ENCODE assay signal across 20 mouse cellular contexts in the genomic region with DNA sequence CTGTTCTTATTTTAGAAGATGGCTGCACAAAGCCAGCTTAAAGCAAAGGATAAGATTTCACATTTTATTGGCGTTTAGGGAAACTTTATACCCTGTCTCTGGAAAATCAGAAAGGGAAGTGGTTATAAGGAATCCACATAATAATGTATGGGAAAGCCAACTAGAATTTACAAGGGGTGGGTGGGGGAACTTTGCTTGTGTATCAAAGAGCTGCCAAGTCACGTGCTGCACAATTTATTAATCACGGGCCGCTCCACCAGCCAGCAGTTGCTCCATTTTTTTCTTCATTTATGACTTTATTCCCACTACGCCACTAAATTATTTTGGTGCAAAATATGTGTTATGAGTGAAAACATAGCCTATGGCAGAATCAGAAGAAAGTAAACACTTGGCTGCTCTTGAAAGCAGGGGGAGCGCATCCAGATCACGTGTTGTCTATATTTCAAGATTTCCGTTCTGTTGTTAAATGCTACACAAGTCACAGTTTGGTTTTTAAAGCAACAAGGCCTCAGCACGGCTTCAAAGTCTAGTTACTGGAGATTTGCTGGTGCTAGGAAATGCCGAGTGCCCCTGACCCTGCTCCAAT.
DNase-seq lines count a peak whose midpoint lies in the region; ATAC-seq and TF ChIP-seq lines count a peak whose summit lies in the region.
"Had no signal": no experiment of that assay in that cellular context is flagged by ENCODE, and none has a peak within 500 bp of the region (broad histone marks: within the 10 kb centered on the region; RNA-seq: fewer than 3 reads in every experiment).

No protein-coding gene starts in this region.

- peak; percentile 1 for DNase-seq in kidney, adult 9 months
- no peak for DNase-seq in kidney, adult 11 months
- peak; percentile 90 for DNase-seq in limb, embryonic 14.5 days (ENCODE audit: low spot score)
- DNase-seq in lung, postnatal 25 days (ENCODE audit: low spot score), result no peak
- DNase-seq: adrenal gland, adult 2 months; cerebellum, adult 11 months; cerebellum, postnatal 14 days; embryo, embryonic 11 days; gastrocnemius, postnatal 36 days; liver; lung, postnatal 10 days; right cerebral cortex, postnatal 25 days; thymus, adult 18-20 months had no signal

- 0 out of 2 replicates have a peak overlapping the region, but pooled peaks have one; percentile 1 for H3K4me3 ChIP-seq in embryonic facial prominence, embryonic 13.5 days
- H3K4me3 ChIP-seq in embryonic facial prominence, embryonic 15.5 days (replicated peaks), result no peak overlapping the region
- H3K4me3 ChIP-seq in limb, embryonic 14.5 days (replicated peaks; ENCODE audit: low read length), result no peak overlapping the region
- H3K4me3 ChIP-seq in forebrain, embryonic 16.5 days (replicated peaks; ENCODE audit: low read length), result no peak overlapping the region
- H3K4me3 ChIP-seq: erythroblast, embryonic 14.5 days; forebrain, embryonic 13.5 days; stomach, embryonic 15.5 days had no signal

- no peaks in the 10 kb centered on the region for H3K9me3 ChIP-seq in embryonic facial prominence, embryonic 13.5 days
- no peaks in the 10 kb centered on the region for H3K9me3 ChIP-seq in embryonic facial prominence, embryonic 15.5 days (replicated peaks)
- H3K9me3 ChIP-seq in limb, embryonic 14.5 days (ENCODE audit: control insufficient read depth, low read length), result no peaks in the 10 kb centered on the region
- H3K9me3 ChIP-seq in forebrain, embryonic 16.5 days (ENCODE audit: control insufficient read depth, low read length), result no peaks in the 10 kb centered on the region
- H3K9me3 ChIP-seq: forebrain, embryonic 13.5 days; stomach, embryonic 15.5 days had no signal

- no peaks in the 10 kb centered on the region for H3K27me3 ChIP-seq in embryonic facial prominence, embryonic 13.5 days
- no peaks in the 10 kb centered on the region for H3K27me3 ChIP-seq in embryonic facial prominence, embryonic 15.5 days
- no peaks in the 10 kb centered on the region for H3K27me3 ChIP-seq in limb, embryonic 14.5 days (ENCODE audit: control insufficient read depth, insufficient read depth, low read length)
- no peaks in the 10 kb centered on the region for H3K27me3 ChIP-seq in forebrain, embryonic 16.5 days (replicated peaks; ENCODE audit: control insufficient read depth, insufficient read depth, low read length)
- H3K27me3 ChIP-seq: forebrain, embryonic 13.5 days; stomach, embryonic 15.5 days had no signal

- TF ChIP-seq POLR2A in limb, embryonic 14.5 days (IDR thresholded peaks at IDR 0.05; ENCODE audit: borderline replicate concordance, extremely low read depth, insufficient read depth, insufficient read length), result no peak

- H3K36me3 ChIP-seq in embryonic facial prominence, embryonic 13.5 days, result no peaks in the 10 kb centered on the region
- no peaks in the 10 kb centered on the region for H3K36me3 ChIP-seq in embryonic facial prominence, embryonic 15.5 days
- H3K36me3 ChIP-seq in limb, embryonic 14.5 days (ENCODE audit: control insufficient read depth, insufficient read depth, low read length), result no peaks in the 10 kb centered on the region
- H3K36me3 ChIP-seq in forebrain, embryonic 16.5 days (ENCODE audit: control insufficient read depth, insufficient read depth), result no peaks in the 10 kb centered on the region
- H3K36me3 ChIP-seq: stomach, embryonic 15.5 days had no signal

- H3K9ac ChIP-seq in embryonic facial prominence, embryonic 13.5 days, result no peak overlapping the region
- no peak overlapping the region for H3K9ac ChIP-seq in embryonic facial prominence, embryonic 15.5 days
- H3K9ac ChIP-seq in limb, embryonic 14.5 days (ENCODE audit: low read depth, low read length, severe bottlenecking), result no peak overlapping the region
- no peak overlapping the region for H3K9ac ChIP-seq in forebrain, embryonic 16.5 days (replicated peaks; ENCODE audit: low read depth, low read length)
- H3K9ac ChIP-seq: forebrain, embryonic 13.5 days; stomach, embryonic 15.5 days had no signal

- 40% methylated on average over 10 of the region's 10 CpGs for WGBS in embryonic facial prominence, embryonic 13.5 days
- WGBS in embryonic facial prominence, embryonic 15.5 days, result 41% methylated on average over 10 of the region's 10 CpGs
- WGBS in limb, embryonic 14.5 days, result 21% methylated on average over 10 of the region's 10 CpGs
- WGBS in forebrain, embryonic 16.5 days, result 82% methylated on average over 10 of the region's 10 CpGs

- H3K4me1 ChIP-seq in embryonic facial prominence, embryonic 13.5 days, result peaks cover 6% of the 10 kb centered on the region; the same call in 1 of the 2 replicates
- H3K4me1 ChIP-seq in embryonic facial prominence, embryonic 15.5 days, result no peaks in the 10 kb centered on the region
- peaks cover 10% of the 10 kb centered on the region for H3K4me1 ChIP-seq in limb, embryonic 14.5 days (ENCODE audit: control insufficient read depth, insufficient read depth, low read length)
- no peaks in the 10 kb centered on the region for H3K4me1 ChIP-seq in forebrain, embryonic 16.5 days (replicated peaks; ENCODE audit: control insufficient read depth, insufficient read depth, low read length)
- H3K4me1 ChIP-seq: forebrain, embryonic 13.5 days; stomach, embryonic 15.5 days had no signal

- no peak overlapping the region; the same call in 1 of the 2 replicates for H3K27ac ChIP-seq in embryonic facial prominence, embryonic 13.5 days
- no peak overlapping the region for H3K27ac ChIP-seq in embryonic facial prominence, embryonic 15.5 days (replicated peaks)
- H3K27ac ChIP-seq in limb, embryonic 14.5 days (replicated peaks; ENCODE audit: low read depth, low read length), result no peak overlapping the region
- no peak overlapping the region for H3K27ac ChIP-seq in forebrain, embryonic 16.5 days (ENCODE audit: low read length)
- H3K27ac ChIP-seq: forebrain, embryonic 13.5 days; stomach, embryonic 15.5 days had no signal

- no peak overlapping the region for H3K4me2 ChIP-seq in embryonic facial prominence, embryonic 13.5 days
- H3K4me2 ChIP-seq in embryonic facial prominence, embryonic 15.5 days (replicated peaks), result 0 out of 2 replicates have a peak overlapping the region, but pooled peaks have one; percentile 17
- H3K4me2 ChIP-seq in limb, embryonic 14.5 days (replicated peaks; ENCODE audit: low read depth, low read length, severe bottlenecking), result peak overlapping the region; percentile 22; the same call in 1 of the 2 replicates
- no peak overlapping the region for H3K4me2 ChIP-seq in forebrain, embryonic 16.5 days (ENCODE audit: low read length)
- H3K4me2 ChIP-seq: forebrain, embryonic 13.5 days; stomach, embryonic 15.5 days had no signal

- no peak for ATAC-seq in embryonic facial prominence, embryonic 13.5 days (ENCODE audit: insufficient number of reproducible peaks, insufficient read depth, low FRiP score, low TSS enrichment, low read depth)
- no peak for ATAC-seq in embryonic facial prominence, embryonic 15.5 days (ENCODE audit: insufficient number of reproducible peaks, low FRiP score, low TSS enrichment, low read depth)
- ATAC-seq in limb, embryonic 14.5 days (ENCODE audit: low FRiP score, low read depth), result peak; percentile 89
- ATAC-seq in forebrain, embryonic 16.5 days, result no peak
- ATAC-seq: forebrain, embryonic 13.5 days; midbrain, embryonic 16.5 days had no signal

Comparison
In these comparisons a context has a peak if more than half of its experiments do, and no peak if none do; other contexts are left out.
1. DNase-seq: peak in kidney, adult 9 months (single experiment) and limb, embryonic 14.5 days (single experiment); none in kidney, adult 11 months (single experiment) and lung, postnatal 25 days (single experiment).
2. H3K4me2 ChIP-seq: peak in embryonic facial prominence, embryonic 15.5 days (single experiment) and limb, embryonic 14.5 days (single experiment); none in embryonic facial prominence, embryonic 13.5 days (single experiment) and forebrain, embryonic 16.5 days (single experiment).